Mouse (Mus musculus) heart, adult 2 months (tissue): Measurements from ENCODE around the gene Evi2. TPM values are rescaled to one million over a fixed set of nuclear protein-coding genes. Genes with fewer than 3 reads are reported as not detected.

Experiments used
- DNase-seq, 2 experiments: peaks; one replicate each; pipeline ENCODE4 v3.0.0; 2021
- H3K27ac ChIP-seq: fragments of 200-600 bp; 2 replicates; pipeline ENCODE4 v1.8.1; 2022
- H3K27me3 ChIP-seq: fragments of 200-500 bp; 2 replicates; pipeline ENCODE4 v1.6.1; 2012; ENCODE audit warnings: mild to moderate bottlenecking, low read length, inconsistent platforms, mixed read lengths; ENCODE audit not compliant: control insufficient read depth, insufficient read depth
- H3K36me3 ChIP-seq: fragments of 200-500 bp; 2 replicates; pipeline ENCODE4 v1.6.1; 2012; ENCODE audit warnings: low read length, inconsistent platforms; ENCODE audit not compliant: control insufficient read depth, insufficient read depth
- H3K4me1 ChIP-seq: fragments of 200-500 bp; 2 replicates; pipeline ENCODE4 v1.6.1; 2011; ENCODE audit warnings: low read length; ENCODE audit not compliant: control insufficient read depth, insufficient read depth
- H3K4me3 ChIP-seq: fragments of 200-600 bp; 2 replicates; pipeline ENCODE4 v1.8.1; 2022
- H3K79me2 ChIP-seq: fragments of 200-500 bp; replicated peaks from 2 replicates; pipeline ENCODE4 v1.6.1; 2012; ENCODE audit warnings: mild to moderate bottlenecking, inconsistent platforms, low read length, moderate library complexity, mixed read lengths; ENCODE audit not compliant: control insufficient read depth, insufficient read depth
- H3K9ac ChIP-seq: fragments of 200-500 bp; 2 replicates; pipeline ENCODE4 v1.6.1; 2012; ENCODE audit warnings: low read depth, mild to moderate bottlenecking, control low read depth, inconsistent platforms, low read length, mixed read lengths
- CTCF ChIP-seq: fragments of 200-600 bp; IDR thresholded peaks from 2 replicates; pipeline ENCODE4 v1.8.1; 2022; ENCODE audit warnings: antibody characterized with exemption, mild to moderate bottlenecking, moderate library complexity
- EP300 ChIP-seq: fragments of 200-500 bp; IDR thresholded peaks from 2 replicates; pipeline ENCODE4 v1.6.1; 2011; ENCODE audit warnings: low read depth, low read length, control low read depth; ENCODE audit not compliant: insufficient read depth
- POLR2A ChIP-seq: fragments of 200-500 bp; IDR thresholded peaks from 2 replicates; pipeline ENCODE4 v1.6.1; 2011; ENCODE audit warnings: mild to moderate bottlenecking, low read depth, low read length, control low read depth; ENCODE audit not compliant: insufficient read depth
- WGBS: fragments of 180-500 bp; shearing (Covaris S2); methylation state at CpG from one replicate; pipeline ENCODE4 v1.1.7; 2018; 5-methylcytosine and 5-hydroxymethylcytosine counted together
- intact Hi-C: fragments of 180-260 bp; cut with DNase I; formaldehyde crosslinking; loops from one replicate; pipeline ENCODE4 v1.15.1; 2025
- polyA plus RNA-seq: library from polyadenylated mRNA; depleted of rRNA; stranded (reverse); fragments of >200 nt; gene quantifications from 2 replicates; pipeline ENCODE4 v1.2.3, GENCODE M21; 2012
- total RNA-seq, 2 experiments: library from RNA; stranded (reverse); gene quantifications; 2 replicates each; pipeline ENCODE4 v1.2.3; 2021

The Evi2 gene
- total and polyA plus RNA-seq, 3 experiments = 0.14 to 0.29 (median 0.16) TPM

DNA sequence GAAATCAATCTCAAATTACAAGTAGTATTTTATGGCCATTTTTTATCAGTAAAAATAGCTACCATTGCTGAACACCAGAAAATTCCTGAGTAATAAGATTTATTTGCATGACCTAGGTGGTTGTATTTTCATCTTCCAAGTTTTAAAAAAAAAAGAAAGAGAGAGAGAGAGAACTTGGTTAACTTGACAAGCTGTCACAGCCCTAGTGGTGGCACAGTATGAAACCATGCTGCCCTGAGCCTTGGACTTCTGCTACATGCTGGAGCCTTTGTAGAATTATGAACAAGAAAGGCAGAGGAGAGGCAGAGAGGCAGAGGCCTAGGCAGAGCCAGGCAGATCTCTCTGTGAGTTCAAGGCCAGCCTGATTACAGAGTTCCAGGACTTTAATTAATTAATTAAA lies 8.5 kb downstream of the Evi2 start:
- no peak for DNase-seq
- H3K9ac ChIP-seq = no peak overlapping the region
- no peaks in the 10 kb centered on the region for H3K36me3 ChIP-seq
- no peaks in the 10 kb centered on the region for H3K27me3 ChIP-seq
- H3K79me2 ChIP-seq = no peaks in the 10 kb centered on the region
- intact Hi-C loops = no loop called here
- TF ChIP-seq CTCF (0 out of 2 replicates have a peak, but pooled peaks have one; percentile 2), EP300 (no peak), POLR2A (no peak)
- H3K27ac ChIP-seq = no peak overlapping the region
- H3K4me3 ChIP-seq = no peak overlapping the region
- no peaks in the 10 kb centered on the region for H3K4me1 ChIP-seq

DNA sequence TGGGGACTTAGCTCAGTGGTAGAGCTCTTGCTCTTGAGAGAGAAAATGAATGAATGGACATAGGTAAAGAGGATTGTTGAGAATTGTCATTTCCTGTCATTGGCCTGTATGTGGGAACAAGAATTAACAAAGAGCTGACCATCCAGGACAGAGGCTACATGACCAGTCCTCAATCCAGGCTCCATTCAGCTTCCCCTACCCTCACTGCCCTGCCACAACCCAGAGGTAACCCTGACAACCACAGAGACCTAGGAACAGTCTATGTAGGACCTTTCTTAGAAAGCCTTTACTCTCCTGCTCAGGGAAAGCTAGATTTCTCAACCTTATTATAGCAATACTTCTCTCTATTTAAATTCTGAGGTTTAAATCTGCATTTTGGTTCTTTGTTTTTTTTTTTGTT lies 9.6 kb downstream of the Evi2 start:
- H3K27me3 ChIP-seq = no peaks in the 10 kb centered on the region
- no peak overlapping the region for H3K9ac ChIP-seq
- H3K79me2 ChIP-seq = no peaks in the 10 kb centered on the region
- no peak for DNase-seq
- TF ChIP-seq CTCF = no peak
- TF ChIP-seq EP300 = no peak
- TF ChIP-seq POLR2A = no peak
- no peak overlapping the region for H3K4me3 ChIP-seq
- H3K4me1 ChIP-seq = no peaks in the 10 kb centered on the region
- H3K36me3 ChIP-seq = no peaks in the 10 kb centered on the region
- no peak overlapping the region for H3K27ac ChIP-seq
- intact Hi-C loops = no loop called here

DNA sequence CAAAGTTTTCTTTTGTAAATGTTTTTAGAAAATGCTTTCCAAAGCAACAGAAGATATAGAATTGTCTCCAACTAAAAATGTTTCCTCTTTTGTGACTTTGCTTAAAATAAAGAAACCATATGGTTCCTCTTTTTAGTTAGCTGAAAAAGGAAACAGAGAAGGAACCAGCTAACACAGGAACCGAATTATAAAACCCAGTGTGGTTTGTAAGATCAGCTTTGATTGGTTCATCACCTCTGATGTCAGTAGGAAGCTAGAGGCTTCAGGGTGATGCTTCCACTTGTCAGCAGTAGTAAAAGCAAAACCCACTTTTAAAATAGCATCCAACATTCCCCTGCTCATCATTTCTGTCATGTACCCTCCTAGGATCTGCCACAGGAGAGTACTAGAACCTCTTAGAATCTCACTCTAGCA lies 10.5 kb downstream of the Evi2 start:
- H3K4me1 ChIP-seq = no peaks in the 10 kb centered on the region
- no peaks in the 10 kb centered on the region for H3K36me3 ChIP-seq
- no peak overlapping the region for H3K27ac ChIP-seq
- no peaks in the 10 kb centered on the region for H3K27me3 ChIP-seq
- WGBS = 54% methylated on average over 1 of the region's 1 CpGs
- TF ChIP-seq EP300 (no peak), CTCF (no peak), POLR2A (no peak)
- H3K9ac ChIP-seq = no peak overlapping the region
- no peak for DNase-seq
- H3K79me2 ChIP-seq = no peaks in the 10 kb centered on the region
- no peak overlapping the region for H3K4me3 ChIP-seq
- intact Hi-C loops = no loop called here

DNA sequence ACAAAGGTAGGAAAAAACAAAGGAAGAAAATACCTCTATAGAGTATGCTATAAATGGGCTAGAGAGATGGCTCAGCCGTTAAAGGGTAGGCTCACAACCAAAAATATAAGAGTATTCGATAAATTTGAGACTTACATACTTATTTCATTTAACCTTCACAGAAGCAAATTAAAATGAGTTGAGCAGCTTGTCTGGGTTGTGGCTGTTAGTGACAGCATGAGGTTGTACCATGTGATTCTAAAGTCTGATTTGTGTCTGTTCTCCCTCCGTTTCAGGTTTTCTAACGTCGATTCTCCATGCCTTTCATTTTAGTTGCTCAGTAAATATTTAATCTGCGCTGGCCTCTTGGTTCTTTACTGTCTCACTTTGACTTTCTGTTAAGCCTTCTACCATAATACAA lies 11.1 kb downstream of the Evi2 start:
- 85% methylated on average over 6 of the region's 6 CpGs for WGBS
- TF ChIP-seq EP300 = no peak
- TF ChIP-seq POLR2A = no peak
- TF ChIP-seq CTCF = no peak
- Histone ChIP-seq H3K4me1 (no peaks in the 10 kb centered on the region), H3K27me3 (no peaks in the 10 kb centered on the region), H3K9ac (no peak overlapping the region), H3K36me3 (no peaks in the 10 kb centered on the region), H3K4me3 (no peak overlapping the region), H3K79me2 (no peaks in the 10 kb centered on the region), H3K27ac (no peak overlapping the region)
- DNase-seq = no peak
- intact Hi-C loops = no loop called here

DNA sequence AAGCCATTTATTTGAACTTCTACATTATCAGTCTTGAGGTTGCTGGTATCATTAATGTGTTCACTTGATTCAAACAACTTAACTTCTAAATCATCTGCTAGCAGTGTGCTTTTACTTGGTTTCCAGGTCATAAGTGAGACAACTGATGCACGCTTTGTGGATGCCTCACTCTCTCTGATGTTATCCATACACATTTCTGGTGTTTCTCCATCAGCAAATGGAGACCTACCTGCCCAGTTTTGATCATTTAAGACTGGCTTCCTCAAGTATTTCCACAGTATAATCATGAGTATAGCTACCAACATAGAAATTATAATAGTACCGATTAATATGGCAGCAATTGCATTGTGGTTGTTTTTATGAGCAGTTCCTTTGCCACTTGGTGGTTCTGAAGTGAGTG lies 14.6 kb downstream of the Evi2 start:
- no peaks in the 10 kb centered on the region for H3K36me3 ChIP-seq
- intact Hi-C loops = no loop called here
- no peaks in the 10 kb centered on the region for H3K4me1 ChIP-seq
- H3K27me3 ChIP-seq = no peaks in the 10 kb centered on the region
- H3K9ac ChIP-seq = no peak overlapping the region
- no peak for TF ChIP-seq EP300
- no peak for TF ChIP-seq POLR2A
- TF ChIP-seq CTCF = no peak
- DNase-seq = no peak
- no peaks in the 10 kb centered on the region for H3K79me2 ChIP-seq
- H3K27ac ChIP-seq = no peak overlapping the region
- no peak overlapping the region for H3K4me3 ChIP-seq
- WGBS = 98% methylated on average over 2 of the region's 2 CpGs

DNA sequence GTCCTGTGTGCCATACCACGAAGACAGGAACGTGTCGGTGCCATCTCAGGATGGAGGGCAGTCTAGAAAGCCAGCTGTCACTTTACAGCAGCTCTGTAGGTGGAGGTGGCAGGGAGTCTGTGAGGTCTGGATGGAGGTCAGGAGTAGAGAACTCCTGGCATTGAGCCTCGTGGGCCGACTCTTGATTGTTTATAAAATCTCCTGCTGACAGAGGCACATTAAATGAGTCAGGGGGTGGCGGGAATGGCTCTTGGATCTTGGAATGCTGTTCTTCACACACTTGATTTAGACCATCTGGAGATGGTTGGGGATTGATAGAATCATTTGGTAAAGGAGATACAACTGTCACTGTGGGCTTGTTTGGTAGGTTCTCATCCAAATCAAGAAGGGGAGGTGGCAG lies 15.1 kb downstream of the Evi2 start:
- no peaks in the 10 kb centered on the region for H3K79me2 ChIP-seq
- TF ChIP-seq POLR2A = no peak
- TF ChIP-seq CTCF = no peak
- TF ChIP-seq EP300 = no peak
- 75% methylated on average over 6 of the region's 6 CpGs for WGBS
- H3K4me3 ChIP-seq = no peak overlapping the region
- intact Hi-C loops = no loop called here
- DNase-seq = no peak
- no peaks in the 10 kb centered on the region for H3K4me1 ChIP-seq
- H3K27me3 ChIP-seq = no peaks in the 10 kb centered on the region
- no peak overlapping the region for H3K27ac ChIP-seq
- no peaks in the 10 kb centered on the region for H3K36me3 ChIP-seq
- no peak overlapping the region for H3K9ac ChIP-seq

DNA sequence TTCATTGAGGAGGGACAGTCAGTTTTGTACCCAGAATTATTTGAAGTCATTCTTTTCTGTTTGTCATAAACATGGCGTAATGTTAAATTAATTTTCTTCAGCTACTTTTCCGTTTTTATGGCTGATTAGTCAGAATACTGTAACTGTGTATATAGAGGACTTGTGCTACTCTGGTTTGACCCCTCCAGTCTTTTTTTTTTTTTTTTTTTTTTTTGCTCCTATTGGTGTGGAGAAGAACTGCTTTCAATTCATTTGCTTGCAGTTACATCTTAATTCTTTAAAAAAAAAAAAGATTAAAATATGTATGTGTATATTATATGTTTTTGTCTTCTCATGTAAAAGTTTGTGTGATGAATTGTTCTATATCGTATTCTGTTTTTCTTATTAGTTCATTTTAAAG lies 18.4 kb downstream of the Evi2 start:
- TF ChIP-seq CTCF (no peak), POLR2A (no peak), EP300 (no peak)
- 92% methylated on average over 3 of the region's 3 CpGs for WGBS
- no peaks in the 10 kb centered on the region for H3K36me3 ChIP-seq

More for the DNA sequence above, 18.4 kb downstream of the Evi2 start:
- Histone ChIP-seq H3K27me3 (no peaks in the 10 kb centered on the region), H3K4me1 (no peaks in the 10 kb centered on the region), H3K9ac (no peak overlapping the region), H3K27ac (no peak overlapping the region), H3K4me3 (no peak overlapping the region), H3K79me2 (no peaks in the 10 kb centered on the region)
- intact Hi-C loops = no loop called here
- no peak for DNase-seq
